Mouse (Mus musculus) macrophage (primary cell): ENCODE measurements around the gene Rbm39. TPM values are rescaled to one million over a fixed set of nuclear protein-coding genes. Genes with fewer than 3 reads are reported as not detected.
"Not testable (repeated sequence)": the region's sequence is repeated elsewhere in the genome, so short reads cannot be mapped to it uniquely, and the experiment has no call there.

Source experiments
- H3K27ac ChIP-seq: fragments of 350-480 bp; formaldehyde crosslinking; 2 replicates; pipeline ENCODE4 v1.9.0; 2021
- H3K36me3 ChIP-seq: fragments of 350-480 bp; formaldehyde crosslinking; 2 replicates; pipeline ENCODE4 v1.9.0; 2021; ENCODE audit errors: inconsistent target
- H3K4me3 ChIP-seq: fragments of 350-480 bp; formaldehyde crosslinking; 2 replicates; pipeline ENCODE4 v1.9.0; 2021; ENCODE audit errors: inconsistent target
- H3K79me2 ChIP-seq: fragments of 350-480 bp; formaldehyde crosslinking; 2 replicates; pipeline ENCODE4 v1.9.0; 2021; ENCODE audit errors: inconsistent target
- WGBS: methylation state at CpG from one replicate; pipeline ENCODE4 v1.1.7; 2026; ENCODE audit warnings: inconsistent platforms; ENCODE audit not compliant: missing documents; 5-methylcytosine and 5-hydroxymethylcytosine counted together
- polyA plus RNA-seq: library from polyadenylated mRNA; stranded (reverse); fragments of 250-400 nt; gene quantifications from 3 replicates; pipeline ENCODE4 v1.2.4, GENCODE M21; 2018; ENCODE audit warnings: inconsistent platforms

Rbm39 gene
- polyA plus RNA-seq, 1 experiment from 2014 or later = 203 TPM

- no peak overlapping the region for H3K4me3 ChIP-seq
- no peak overlapping the region for H3K27ac ChIP-seq
- H3K36me3 ChIP-seq = peaks cover 33% of the 10 kb centered on the region
- 71% methylated on average over 3 of the region's 3 CpGs for WGBS
- H3K79me2 ChIP-seq = peaks cover 59% of the 10 kb centered on the region
Observed at GRCm38 (mm10) chr2:156147316-156147915, 32.6 kb downstream of the Rbm39 start.

DNA sequence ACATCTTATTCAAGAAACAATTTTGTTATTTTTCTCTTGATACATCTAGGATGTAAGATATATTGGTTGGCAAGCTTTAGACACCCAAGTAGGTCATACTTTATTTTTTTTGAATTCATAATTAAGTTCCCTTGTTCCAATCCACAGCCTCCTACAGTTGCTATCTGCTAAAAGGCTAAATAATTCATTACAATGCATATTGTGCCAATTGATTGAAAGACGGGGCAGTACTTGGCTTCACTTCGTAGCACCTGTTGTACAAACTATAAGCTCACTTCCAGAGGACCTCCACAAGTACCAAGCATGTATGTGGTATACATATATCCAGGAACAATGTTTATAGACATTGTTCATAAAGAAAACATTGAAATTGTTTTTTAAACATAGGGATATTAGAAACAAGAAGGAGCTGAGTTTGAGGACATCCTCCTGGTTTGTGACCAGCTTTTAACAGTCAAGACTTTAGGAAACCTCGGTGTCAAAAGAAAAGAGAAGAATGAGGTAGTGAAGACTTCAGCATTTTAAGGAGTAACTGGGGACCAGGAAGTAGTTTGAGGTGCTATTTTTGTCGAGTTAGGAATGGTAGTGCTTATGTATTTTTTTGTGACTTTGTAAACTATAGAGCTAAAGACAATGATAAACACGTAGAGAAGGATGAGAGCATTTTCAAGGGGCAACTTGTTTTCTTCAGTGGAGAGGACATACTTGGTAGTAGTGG lies 33.6 kb downstream of the Rbm39 start:
- H3K36me3 ChIP-seq = peaks cover 26% of the 10 kb centered on the region
- no peak overlapping the region for H3K4me3 ChIP-seq
- H3K27ac ChIP-seq = no peak overlapping the region
- WGBS = 56% methylated on average over 5 of the region's 5 CpGs
- peaks cover 49% of the 10 kb centered on the region for H3K79me2 ChIP-seq

DNA sequence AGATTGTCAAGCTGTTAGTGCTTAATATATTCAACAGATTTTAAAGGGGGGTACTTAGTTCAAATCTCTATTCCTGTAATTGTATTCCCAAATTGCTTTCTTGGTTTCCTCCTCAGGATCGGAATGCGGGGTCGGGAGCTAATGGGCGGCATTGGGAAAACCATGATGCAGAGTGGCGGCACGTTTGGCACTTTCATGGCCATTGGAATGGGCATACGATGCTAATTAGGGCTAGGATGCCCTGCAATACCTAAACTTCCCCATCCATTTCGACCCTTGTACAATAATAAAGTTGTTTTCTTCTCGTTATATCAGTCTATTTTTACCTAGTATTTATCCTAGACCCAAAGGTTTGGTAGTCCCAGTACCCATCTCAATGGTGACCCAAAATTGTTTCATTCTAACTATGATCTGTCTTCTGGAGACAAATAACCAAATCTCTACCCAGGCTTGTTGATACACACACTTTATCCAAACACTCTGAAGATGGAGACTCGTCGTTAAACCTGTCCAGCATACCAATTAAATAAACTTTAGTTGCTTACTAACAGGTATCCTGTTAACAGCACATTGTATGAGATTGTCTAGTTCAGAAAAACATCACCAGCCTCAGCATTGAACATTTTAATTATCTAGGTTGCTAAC lies 34.4 kb downstream of the Rbm39 start:
- Histone ChIP-seq H3K4me3 (no peak overlapping the region), H3K79me2 (peaks cover 41% of the 10 kb centered on the region), H3K27ac (no peak overlapping the region), H3K36me3 (peaks cover 23% of the 10 kb centered on the region)
- WGBS = 69% methylated on average over 11 of the region's 11 CpGs

DNA sequence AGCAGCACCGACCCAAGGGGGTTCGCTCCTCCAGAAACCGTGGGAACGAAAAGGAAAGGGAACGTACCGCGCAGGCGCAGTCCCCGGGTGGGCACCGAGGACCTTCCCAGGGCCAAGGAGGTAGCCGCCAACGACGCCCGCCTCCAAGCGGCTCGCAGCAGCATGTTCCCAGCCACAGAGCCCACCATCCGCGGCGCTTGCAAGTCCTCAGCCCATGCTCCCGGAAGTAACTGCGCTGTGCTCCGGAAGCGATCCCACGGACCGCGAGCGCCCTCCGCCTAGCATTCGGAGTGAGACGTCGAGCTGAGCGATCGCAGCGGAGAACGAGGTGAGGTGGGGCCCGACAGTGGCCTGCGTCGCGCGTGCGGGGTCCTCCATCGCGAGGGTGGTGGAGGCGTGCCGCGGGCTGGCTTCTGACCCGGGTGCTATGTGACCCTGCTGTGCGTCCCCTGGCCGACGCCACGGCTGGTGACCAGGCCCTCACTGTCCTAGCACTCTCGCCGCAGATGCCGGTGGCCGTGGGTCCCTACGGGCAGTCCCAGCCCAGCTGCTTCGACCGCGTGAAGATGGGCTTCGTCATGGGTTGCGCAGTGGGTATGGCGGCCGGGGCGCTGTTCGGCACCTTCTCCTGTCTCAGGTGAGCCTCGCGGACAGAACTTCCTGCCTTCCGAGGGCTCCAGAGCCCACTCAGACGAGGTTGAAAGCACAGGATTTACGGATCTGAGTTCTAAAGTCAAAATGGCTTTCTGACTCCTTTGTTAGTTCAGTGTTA lies 35.9 kb downstream of the Rbm39 start, which contains the start of the genes Romo1 and Nfs1:
Gene Romo1 (plus strand): TSS at position 87 of the 772 bp plus-strand sequence.
Gene Nfs1 (minus strand): TSS at position 234 of the 772 bp plus-strand sequence.
- peak within 1 kb of the TSS; percentile 28; the same call in 1 of the 2 replicates for H3K27ac ChIP-seq
- peaks cover 26% of the 10 kb centered on the region for H3K79me2 ChIP-seq
- H3K4me3 ChIP-seq = peak within 1 kb of the TSS; percentile 89
- H3K36me3 ChIP-seq = peaks cover 10% of the 10 kb centered on the region
- WGBS = under 1% methylated on average over 55 of the region's 70 CpGs

GRCm38 (mm10) chr2:156143367-156143766 lies 36.7 kb downstream of the Rbm39 start:
- H3K36me3 ChIP-seq = peaks cover 12% of the 10 kb centered on the region
- H3K4me3 ChIP-seq = peak overlapping the region; percentile 89
- peak overlapping the region; percentile 28; the same call in 1 of the 2 replicates for H3K27ac ChIP-seq
- peaks cover 18% of the 10 kb centered on the region for H3K79me2 ChIP-seq
- 8% methylated on average over 16 of the region's 16 CpGs for WGBS

DNA sequence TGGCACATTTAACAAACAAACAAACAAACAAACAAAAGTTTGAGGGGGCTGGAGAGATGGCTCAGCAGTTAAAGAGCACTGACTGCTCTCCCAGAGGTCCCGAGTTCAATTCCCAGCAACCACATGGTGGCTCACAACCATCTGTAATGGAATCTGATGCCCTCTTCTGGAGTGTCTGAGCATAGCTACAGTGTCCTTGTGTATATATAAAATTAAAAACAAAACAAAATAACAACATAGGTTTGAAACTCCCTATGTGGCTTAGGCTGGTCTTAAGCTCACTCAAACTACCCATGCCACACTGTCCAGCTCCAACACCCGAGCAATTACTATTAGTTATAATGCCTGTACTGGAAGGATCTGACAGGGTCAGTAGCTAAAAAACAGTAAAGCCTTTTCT lies 37.2 kb downstream of the Rbm39 start:
- Histone ChIP-seq H3K27ac (no peak overlapping the region), H3K4me3 (peak overlapping the region; percentile 89; the same call in 1 of the 2 replicates), H3K36me3 (peaks cover 9% of the 10 kb centered on the region; the same call in 1 of the 2 replicates), H3K79me2 (peaks cover 17% of the 10 kb centered on the region)
- WGBS = 95% methylated on average over 2 of the region's 2 CpGs

DNA sequence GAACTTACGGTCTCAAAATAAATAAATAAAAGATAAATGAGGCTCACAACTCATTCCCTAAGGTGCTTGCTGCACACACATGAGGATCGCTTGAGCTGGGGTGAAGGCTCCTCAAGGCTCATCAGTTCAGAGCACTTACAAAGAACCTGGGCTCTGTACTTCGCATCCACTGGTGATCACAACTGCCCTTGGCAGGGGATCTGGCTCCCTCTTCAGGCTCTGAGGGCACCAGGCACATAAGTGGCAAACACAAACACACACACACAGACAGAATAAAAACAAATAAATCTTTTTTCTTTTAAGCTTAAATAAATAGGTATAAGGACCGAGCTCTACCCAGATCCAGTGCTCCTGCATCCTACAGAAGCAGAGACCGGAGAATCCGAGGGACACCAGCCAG lies 44.3 kb downstream of the Rbm39 start:
- Histone ChIP-seq H3K79me2 (no peaks in the 10 kb centered on the region), H3K27ac (no peak overlapping the region), H3K4me3 (no peak overlapping the region), H3K36me3 (peaks cover 13% of the 10 kb centered on the region)
- WGBS = 93% methylated on average over 6 of the region's 6 CpGs

GRCm38 (mm10) chr2:156134161-156134560 lies 45.9 kb downstream of the Rbm39 start:
- no peak overlapping the region for H3K4me3 ChIP-seq
- no peak overlapping the region for H3K27ac ChIP-seq
- H3K36me3 ChIP-seq = peaks cover 13% of the 10 kb centered on the region
- WGBS = 96% methylated on average over 5 of the region's 5 CpGs
- H3K79me2 ChIP-seq = no peaks in the 10 kb centered on the region

DNA sequence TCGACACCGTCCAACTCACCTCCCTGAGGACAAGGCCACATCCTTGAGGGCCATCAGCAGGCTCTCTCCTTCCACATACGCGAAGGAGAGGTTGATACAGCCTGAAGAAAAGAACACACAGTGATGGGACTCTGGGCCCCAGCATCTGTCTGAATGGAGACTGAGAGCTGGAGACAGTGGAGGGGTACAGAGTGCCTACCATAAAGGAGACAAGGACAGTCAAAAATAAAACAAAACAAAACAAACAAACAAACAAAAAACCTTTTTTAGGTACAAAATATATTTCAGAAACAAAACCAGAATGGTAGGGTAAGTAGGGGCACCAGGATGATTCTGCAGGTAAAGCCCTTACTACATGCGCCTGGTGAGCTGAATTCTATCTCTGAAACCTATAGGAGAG lies 53.0 kb downstream of the Rbm39 start, which contains the start of gene Gm28036:
Gene Gm28036 (minus strand): TSS at position 101 of the 400 bp plus-strand sequence.
- H3K36me3 ChIP-seq = peaks cover 50% of the 10 kb centered on the region

GRCm38 (mm10) chr2:156123731-156124130 lies 56.3 kb downstream of the Rbm39 start:
- 94% methylated on average over 5 of the region's 5 CpGs for WGBS
- Histone ChIP-seq H3K36me3 (peaks cover 41% of the 10 kb centered on the region; the same call in 1 of the 2 replicates), H3K79me2 (no peaks in the 10 kb centered on the region), H3K27ac (no peak overlapping the region), H3K4me3 (no peak overlapping the region)

More for the DNA sequence above, 53.0 kb downstream of the Rbm39 start, which contains the start of gene Gm28036:
- Histone ChIP-seq H3K4me3 (no peak within 1 kb of the TSS), H3K79me2 (no peaks in the 10 kb centered on the region), H3K27ac (no peak within 1 kb of the TSS)
- WGBS = 96% methylated on average over 5 of the region's 5 CpGs

GRCm38 (mm10) chr2:156119566-156119965 lies 60.5 kb downstream of the Rbm39 start:
- Histone ChIP-seq H3K36me3 (peaks cover 11% of the 10 kb centered on the region; the same call in 1 of the 2 replicates), H3K4me3 (no peak overlapping the region), H3K79me2 (no peaks in the 10 kb centered on the region), H3K27ac (no peak overlapping the region)

DNA sequence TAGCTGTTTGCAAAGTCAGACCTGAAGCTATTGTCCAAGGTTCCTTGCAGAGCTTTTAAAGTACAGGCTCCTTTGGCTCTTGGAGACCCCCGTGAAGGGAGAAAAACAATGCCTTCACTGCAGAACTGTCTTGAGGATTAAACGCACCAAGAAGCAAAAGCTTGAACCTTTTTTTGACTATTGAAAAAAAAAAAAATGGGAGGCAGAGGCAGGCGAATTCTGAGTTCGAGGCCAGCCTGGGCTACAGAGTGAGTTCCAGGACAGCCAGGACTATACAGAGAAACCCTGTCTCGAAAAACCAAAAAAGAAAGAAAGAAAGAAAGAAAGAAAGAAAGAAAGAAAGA lies 68.0 kb downstream of the Rbm39 start:
- peaks cover 44% of the 10 kb centered on the region for H3K79me2 ChIP-seq
- H3K27ac ChIP-seq, H3K36me3 ChIP-seq: not testable (repeated sequence)
- 0% methylated on average over 2 of the region's 5 CpGs for WGBS
- H3K4me3 ChIP-seq = peak overlapping the region; percentile 73

GRCm38 (mm10) chr2:156111358-156112079 lies 68.5 kb downstream of the Rbm39 start, which contains the start of the genes Cpne1 and Rbm12:
Gene Cpne1 (minus strand): TSS chr2:156111965.
Gene Rbm12 (minus strand): TSS chr2:156111978.
- Histone ChIP-seq H3K27ac (no peak within 1 kb of the TSS), H3K4me3 (peak within 1 kb of the TSS; percentile 73), H3K79me2 (peaks cover 49% of the 10 kb centered on the region), H3K36me3 (no peaks in the 10 kb centered on the region)
- under 1% methylated on average over 69 of the region's 74 CpGs for WGBS
